Mouse (Mus musculus) ovary, postnatal 36 days (tissue): ENCODE data around the gene Dbt.
A peak's percentile ranks its signal among the peaks of the same experiment; 100 is the strongest.

Source experiments
- DNase-seq: peaks from one replicate; pipeline ENCODE4 v3.0.0; 2022; ENCODE audit warnings: low spot score, mixed read lengths

Gene Dbt

GRCm38 (mm10) chr3:116512904-116513716, at the start of gene Dbt:
Dbt (plus strand) TSS chr3:116513070.
- DNase-seq, result peak; percentile 83

DNA sequence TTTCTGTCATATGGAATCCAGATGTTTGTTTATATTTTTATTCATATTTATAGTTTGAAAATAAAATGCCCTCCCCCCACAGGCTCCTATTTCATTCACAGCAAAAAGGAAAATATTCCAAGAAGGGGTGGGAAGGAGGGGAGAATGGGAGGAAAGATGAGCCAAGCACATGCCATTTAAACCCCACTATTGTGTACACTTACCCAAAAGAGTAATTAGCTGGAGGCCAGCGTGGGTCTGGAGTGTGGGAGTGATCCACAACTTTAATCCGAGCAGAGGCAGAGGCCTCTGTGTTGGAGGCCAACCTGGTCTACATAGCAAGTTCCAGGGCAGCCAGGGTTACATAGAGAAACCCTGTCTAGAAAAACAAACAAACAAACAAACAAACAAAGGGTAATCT, 48.6 kb upstream of the Dbt start:
- DNase-seq, result no peak

GRCm38 (mm10) chr3:116465709-116466108, 47.2 kb upstream of the Dbt start:
- no peak for DNase-seq

DNA sequence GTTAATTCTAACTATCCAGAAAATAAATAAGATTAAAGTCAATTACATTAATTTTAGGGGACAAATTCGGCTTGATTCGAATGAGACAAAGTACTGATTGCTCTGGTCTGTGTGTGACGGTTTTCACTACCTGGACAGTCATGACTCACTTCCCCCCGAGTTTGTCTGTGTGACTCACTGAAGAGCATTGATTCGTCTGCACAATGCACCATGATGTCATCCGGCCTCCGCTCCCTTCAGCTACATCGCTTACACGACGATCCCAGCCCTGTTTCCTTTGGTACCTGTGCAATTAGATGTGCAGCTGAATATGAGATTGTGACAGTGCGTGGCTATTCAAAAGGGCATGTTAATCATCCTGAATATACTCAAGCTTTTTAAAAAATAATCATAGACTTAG, 38.3 kb upstream of the Dbt start:
- DNase-seq, result no peak

GRCm38 (mm10) chr3:116476686-116477298, 36.1 kb upstream of the Dbt start:
- DNase-seq, result no peak

- no peak for DNase-seq
These were observed 35.5 kb upstream of the Dbt start for GRCm38 (mm10) chr3:116477351-116477750.

- DNase-seq, result no peak
These were observed 32.8 kb upstream of the Dbt start for GRCm38 (mm10) chr3:116480119-116480518.

GRCm38 (mm10) chr3:116480937-116481336, 31.9 kb upstream of the Dbt start:
- no peak for DNase-seq

GRCm38 (mm10) chr3:116482724-116483123, 30.1 kb upstream of the Dbt start:
- no peak for DNase-seq

- DNase-seq, result no peak
These were observed 29.6 kb upstream of the Dbt start for GRCm38 (mm10) chr3:116483271-116483670.

- no peak for DNase-seq
These were observed 21.9 kb upstream of the Dbt start for GRCm38 (mm10) chr3:116490920-116491319.

GRCm38 (mm10) chr3:116491923-116492454, 20.9 kb upstream of the Dbt start:
- DNase-seq, result no peak

DNA sequence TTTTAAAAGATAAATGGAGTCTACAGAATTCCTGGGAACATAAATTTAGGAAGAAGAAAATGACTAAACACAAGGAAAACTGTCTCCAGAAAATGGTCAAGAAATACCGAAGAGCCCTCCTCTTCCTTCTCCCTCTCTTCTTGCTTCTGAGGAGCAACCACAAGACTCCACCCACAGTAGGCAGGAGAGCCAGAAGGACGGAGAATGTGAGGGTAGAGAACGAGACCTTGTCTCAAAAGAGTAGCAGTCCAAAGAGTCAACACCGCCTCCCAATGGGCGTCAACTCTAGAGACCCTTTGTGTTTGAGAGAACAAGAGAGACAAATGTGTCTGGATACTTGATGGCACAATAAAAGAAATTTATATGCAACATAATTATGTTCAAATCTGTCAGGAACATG, 19.2 kb upstream of the Dbt start:
- no peak for DNase-seq

- DNase-seq, result no peak
These were observed 17.2 kb upstream of the Dbt start for GRCm38 (mm10) chr3:116495671-116496070.

DNA sequence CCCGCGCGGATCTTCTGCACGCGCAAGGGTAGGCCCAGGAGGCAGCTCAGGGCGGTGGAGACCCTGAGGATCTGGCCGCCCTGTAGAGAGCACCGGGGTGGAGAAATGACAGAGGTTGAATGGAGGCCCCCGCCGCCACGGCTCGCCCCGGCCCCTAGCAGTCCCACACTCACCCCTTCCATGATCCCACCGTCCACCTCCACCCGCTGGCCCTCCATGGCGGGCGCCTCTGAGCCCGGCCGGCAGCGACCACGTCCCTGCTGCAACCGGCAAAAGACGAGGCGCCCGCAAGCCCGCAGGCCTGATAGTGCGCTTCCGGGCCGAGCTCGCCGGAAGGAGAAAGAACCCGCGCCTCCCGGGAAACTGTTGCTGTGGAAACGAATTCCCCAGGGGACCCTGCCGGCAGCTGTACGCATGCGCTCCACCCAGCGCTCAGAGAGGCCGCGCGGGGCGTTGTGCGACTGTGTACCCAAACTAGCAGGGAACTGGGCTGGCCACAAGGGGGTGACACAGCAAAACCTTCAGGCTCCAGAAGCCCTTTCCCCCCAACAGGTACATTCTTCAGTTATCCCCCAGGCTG, 5.0 kb upstream of the Dbt start, which contains the start of gene Rtca:
Gene Rtca, minus strand, starts transcription at position 437 of the 580 bp plus-strand sequence.
- DNase-seq, result peak; percentile 98

DNA sequence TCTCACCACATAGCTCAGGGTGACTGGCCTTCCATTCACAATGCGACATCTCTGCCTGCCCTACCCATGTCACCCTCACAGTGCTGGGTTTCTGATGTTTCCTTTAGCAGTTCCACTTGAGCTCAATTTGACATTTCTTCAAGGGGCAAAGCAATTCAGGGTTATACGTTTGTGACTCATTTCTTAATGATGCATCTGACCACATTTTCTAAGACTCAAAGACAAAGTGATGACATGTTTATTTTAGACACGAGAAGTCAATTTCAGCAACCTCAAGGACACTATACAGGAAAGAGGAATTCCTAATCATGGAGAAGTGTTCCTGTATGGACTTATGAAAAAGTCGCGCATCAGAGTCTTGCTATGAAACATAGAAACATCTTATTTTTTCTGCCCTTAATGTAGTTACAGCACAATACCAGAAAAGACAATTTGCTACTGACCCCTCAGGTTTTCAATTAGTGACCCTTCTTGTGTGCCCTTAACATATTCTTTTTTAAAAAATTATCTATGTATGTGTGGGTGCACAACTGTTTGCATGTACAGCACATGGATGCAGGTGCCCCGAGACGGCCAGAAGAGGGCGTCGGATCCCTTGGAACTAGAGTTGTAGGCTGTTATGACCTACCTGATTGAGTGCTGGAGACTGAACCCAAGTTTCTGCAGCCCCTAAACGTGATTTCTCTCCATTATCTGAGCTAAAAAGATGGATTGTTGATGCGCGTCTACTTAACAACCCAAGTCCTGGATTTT, 543 bp upstream of the Dbt start:
- peak; percentile 22 for DNase-seq

DNA sequence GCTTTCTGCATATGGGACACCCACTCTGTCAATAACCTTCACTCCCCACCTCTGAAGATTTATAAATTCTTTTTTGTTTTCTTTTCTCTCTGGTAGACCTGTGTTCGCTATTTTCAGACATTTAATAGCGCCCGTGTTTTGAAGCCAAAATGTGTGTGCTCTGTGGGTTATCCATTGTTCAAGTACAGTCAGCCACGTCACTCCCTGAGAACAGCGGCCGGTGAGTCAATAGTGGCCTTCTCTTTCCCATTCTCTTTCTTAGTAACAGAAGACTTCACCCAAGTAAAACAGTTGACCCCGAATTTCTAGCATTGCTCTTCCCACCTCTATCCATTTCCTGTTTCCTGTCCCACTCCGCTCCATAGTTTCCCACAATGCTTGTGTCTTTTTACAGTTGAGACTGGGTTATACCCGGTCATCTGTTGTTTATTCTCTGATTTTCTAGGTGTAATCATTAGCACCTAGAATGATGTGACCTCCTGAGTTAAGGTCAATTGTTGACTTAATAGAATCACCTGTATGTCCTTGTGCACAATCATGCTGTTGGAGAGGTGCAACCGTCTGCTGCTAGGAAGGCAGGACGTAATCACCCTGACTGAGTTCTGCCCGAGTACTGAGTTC, 7.4 kb downstream of the Dbt start:
- no peak for DNase-seq

DNA sequence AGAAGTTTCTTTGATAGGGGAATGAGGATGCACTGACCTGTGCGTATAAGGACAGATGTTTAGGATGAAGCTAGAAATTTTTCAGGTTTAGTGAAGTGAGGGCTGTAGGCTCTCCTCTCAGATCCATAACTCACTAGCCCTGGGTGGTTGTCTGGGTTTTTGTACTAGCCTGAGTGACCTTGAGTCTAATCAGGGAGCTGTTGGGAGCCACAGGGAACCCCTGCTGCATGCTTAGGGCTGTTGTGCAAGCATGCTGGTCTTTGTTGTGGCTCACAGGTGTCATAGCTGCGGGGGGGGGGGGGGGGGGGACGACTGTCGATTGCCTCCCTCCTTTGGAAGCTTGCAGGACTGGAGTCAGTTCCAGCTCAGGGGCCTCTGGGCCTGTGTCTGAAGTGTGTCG, 16.9 kb downstream of the Dbt start:
- DNase-seq, result no peak

- DNase-seq, result no peak
These were observed 18.0 kb downstream of the Dbt start for GRCm38 (mm10) chr3:116530826-116531225.

- DNase-seq, result peak; percentile 49
These were observed 23.7 kb downstream of the Dbt start for GRCm38 (mm10) chr3:116536428-116537199.

GRCm38 (mm10) chr3:116537200-116537573, 24.3 kb downstream of the Dbt start:
- DNase-seq, result no peak
